Mouse (Mus musculus): ENCODE measurements around the gene Pttg1ip.

GRCm38 (mm10) chr10:77624570-77624995 lies 43.1 kb downstream of the Pttg1ip start:
- TF ChIP-seq USF1 (IDR thresholded peaks at IDR 0.05; ENCODE audit: low read depth) = no peak
- no peak for TF ChIP-seq CEBPB (IDR thresholded peaks at IDR 0.05; ENCODE audit: low read depth)
- no peak for TF ChIP-seq MAX (IDR thresholded peaks at IDR 0.05)
- no peak for TF ChIP-seq CTCF (IDR thresholded peaks at IDR 0.05; ENCODE audit: control insufficient read depth, insufficient read depth, insufficient read length)
- no peak for TF ChIP-seq MYOG (IDR thresholded peaks at IDR 0.05; ENCODE audit: control insufficient read depth, extremely low read depth, insufficient read length)
